Mouse (Mus musculus) lung, adult 10 weeks (tissue): ENCODE measurements around the gene Vmn1r84. TPM values are rescaled to one million over a fixed set of nuclear protein-coding genes. Genes with fewer than 3 reads are reported as not detected.

Source experiments
- polyA plus RNA-seq: library from polyadenylated mRNA; stranded (reverse); fragments of 350-450 nt; fragmentation: Illumina TruSeq; extraction: RNeasy Lipid Tissue Mini Kit (QIAGEN cat#74804); gene quantifications from one replicate; pipeline ENCODE4 v1.2.3, GENCODE M21; 2014; ENCODE audit warnings: low read depth, low replicate concordance; ENCODE audit not compliant: insufficient read depth

Vmn1r84 gene
- not detected for polyA plus RNA-seq

GRCm38 (mm10) chr7:12369173-12369572, at the start of gene Vmn1r84:
Gene Vmn1r84, minus strand, starts transcription at chr7:12369273.

DNA sequence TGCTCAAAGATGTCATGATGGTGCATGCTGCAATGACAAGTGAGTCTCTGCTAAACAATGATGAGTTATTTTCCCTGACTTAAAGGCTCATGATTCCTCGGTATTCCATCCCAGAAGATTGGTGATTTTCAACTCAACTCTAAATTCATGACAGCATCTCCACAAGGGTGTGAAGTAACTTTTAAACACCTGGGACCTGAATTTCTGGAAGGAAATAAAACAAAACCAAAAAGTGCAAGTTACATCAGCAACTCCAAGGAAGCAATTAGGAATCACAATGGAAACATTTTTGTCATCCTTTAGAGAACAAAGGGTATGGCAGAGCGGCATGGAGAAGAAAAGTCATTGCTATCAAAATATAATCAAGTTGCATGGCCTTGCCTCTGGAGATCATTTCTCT, 39.7 kb downstream of the Vmn1r84 start, which contains the start of gene Vmn1r83:
Vmn1r83 (minus strand) TSS at position 101 of the 400 bp plus-strand sequence.

Other genes starting within 250 kb of the Vmn1r84 start
- not detected for gene Vmn1r78, start 219.0 kb downstream of the Vmn1r84 start, polyA plus RNA-seq
- not detected for gene Vmn1r79, start 198.0 kb downstream of the Vmn1r84 start, polyA plus RNA-seq
- not detected for gene Vmn1r80, start 180.0 kb downstream of the Vmn1r84 start, polyA plus RNA-seq
- not detected for gene Vmn1r81, start 101.0 kb downstream of the Vmn1r84 start, polyA plus RNA-seq
- gene Vmn1r82, start 68.8 kb downstream of the Vmn1r84 start, polyA plus RNA-seq, result not detected
- gene Vmn1r83, start 39.8 kb downstream of the Vmn1r84 start, polyA plus RNA-seq, result not detected
- 0.32 TPM for gene Zfp551, start 53.5 kb upstream of the Vmn1r84 start, polyA plus RNA-seq
- 4.3 TPM for gene Zfp606, start 109.0 kb upstream of the Vmn1r84 start, polyA plus RNA-seq
- gene 2900092C05Rik, start 143.2 kb upstream of the Vmn1r84 start, polyA plus RNA-seq, result not detected
- not detected for gene Vmn2r53, start 239.5 kb upstream of the Vmn1r84 start, polyA plus RNA-seq